8 mouse cellular contexts compared by ENCODE assay signal in genomic region chr19:53704895-53705823, GRCm38 (mm10). TPM values are rescaled to one million over a fixed set of nuclear protein-coding genes. Genes with fewer than 3 reads are reported as not detected.
DNase-seq lines count a peak whose midpoint lies in the region; ATAC-seq and TF ChIP-seq lines count a peak whose summit lies in the region.

No protein-coding gene starts in this region.

- peaks cover 3% of the 10 kb centered on the region; the same call in 1 of the 2 replicates for H3K9me3 ChIP-seq in forebrain, embryonic 10.5 days
- H3K9me3 ChIP-seq in hindbrain, embryonic 13.5 days = no peaks in the 10 kb centered on the region

- H3K4me1 ChIP-seq in forebrain, embryonic 10.5 days = peaks cover 15% of the 10 kb centered on the region
- H3K4me1 ChIP-seq in hindbrain, embryonic 13.5 days (replicated peaks) = peaks cover 7% of the 10 kb centered on the region
- H3K4me1 ChIP-seq in lung, adult 2 months (ENCODE audit: control insufficient read depth, insufficient read depth, low read length) = no peaks in the 10 kb centered on the region; the same call in 1 of the 2 replicates
- no peaks in the 10 kb centered on the region for H3K4me1 ChIP-seq in olfactory bulb, adult 2 months (ENCODE audit: control insufficient read depth, insufficient read depth, low read length)

- DNase-seq in CD4-positive helper T cell, adult 2 months (ENCODE audit: low read depth, low spot score) = peak; percentile 10
- DNase-seq in brain, embryonic 14.5 days (ENCODE audit: low read depth) = peak; percentile 78
- peak; percentile 82 for DNase-seq in forebrain, embryonic 10.5 days (ENCODE audit: extremely low spot score, low spot score)
- peak; percentile 41 for DNase-seq in layer of hippocampus, adult 9-11 months
- peak; percentile 43 for DNase-seq in lung, adult 2 months
- DNase-seq in thymus, postnatal 0 days (ENCODE audit: low spot score) = peak; percentile 62

- TF ChIP-seq POLR2A in brain, embryonic 14.5 days (IDR thresholded peaks at IDR 0.05; ENCODE audit: borderline replicate concordance, extremely low read depth, insufficient read depth, insufficient read length, poor library complexity, severe bottlenecking) = no peak
- no peak for TF ChIP-seq POLR2A in lung, adult 2 months (IDR thresholded peaks at IDR 0.05; ENCODE audit: borderline replicate concordance, extremely low read depth, low read depth, low read length)
- TF ChIP-seq POLR2A in olfactory bulb, adult 2 months (IDR thresholded peaks at IDR 0.05; ENCODE audit: insufficient read depth, low read depth, low read length) = no peak

- 4% methylated on average over 26 of the region's 29 CpGs for WGBS in forebrain, embryonic 10.5 days
- WGBS in hindbrain, embryonic 13.5 days = 3% methylated on average over 27 of the region's 29 CpGs
- WGBS in lung, adult 2 months = 8% methylated on average over 29 of the region's 29 CpGs
- 3% methylated on average over 29 of the region's 29 CpGs for WGBS in olfactory bulb, adult 2 months

- peak; percentile 85 for TF ChIP-seq CTCF in brain, embryonic 14.5 days (IDR thresholded peaks at IDR 0.05; ENCODE audit: borderline replicate concordance, extremely low read depth, insufficient read depth, insufficient read length)
- TF ChIP-seq CTCF in lung, adult 2 months (IDR thresholded peaks at IDR 0.05; ENCODE audit: insufficient read depth, low read length) = peak; percentile 75
- TF ChIP-seq CTCF in olfactory bulb, adult 2 months (IDR thresholded peaks at IDR 0.05; ENCODE audit: insufficient read depth, low read depth, low read length) = peak; percentile 78

- ATAC-seq in hindbrain, embryonic 13.5 days (ENCODE audit: low FRiP score) = peak; percentile 82; the same call in 1 of the 2 replicates

- no peaks in the 10 kb centered on the region for H3K36me3 ChIP-seq in forebrain, embryonic 10.5 days (replicated peaks)
- H3K36me3 ChIP-seq in hindbrain, embryonic 13.5 days = no peaks in the 10 kb centered on the region

- H3K27me3 ChIP-seq in forebrain, embryonic 10.5 days (ENCODE audit: poor library complexity, severe bottlenecking) = 0 out of 2 replicates have a peak, but pooled peaks cover 14% of the 10 kb centered on the region
- H3K27me3 ChIP-seq in hindbrain, embryonic 13.5 days = no peaks in the 10 kb centered on the region

- H3K4me3 ChIP-seq in forebrain, embryonic 10.5 days = peak overlapping the region; percentile 54
- peak overlapping the region; percentile 48 for H3K4me3 ChIP-seq in hindbrain, embryonic 13.5 days
- no peak overlapping the region for H3K4me3 ChIP-seq in lung, adult 2 months (replicated peaks; ENCODE audit: extremely low read depth, low read depth, low read length)
- peak overlapping the region; percentile 48 for H3K4me3 ChIP-seq in olfactory bulb, adult 2 months (ENCODE audit: insufficient read depth, low read depth, low read length)

- peak overlapping the region; percentile 72 for H3K4me2 ChIP-seq in hindbrain, embryonic 13.5 days

- H3K27ac ChIP-seq in forebrain, embryonic 10.5 days = peak overlapping the region; percentile 86
- no peak overlapping the region for H3K27ac ChIP-seq in hindbrain, embryonic 13.5 days
- no peak overlapping the region for H3K27ac ChIP-seq in olfactory bulb, adult 2 months (ENCODE audit: insufficient read depth, low read depth, low read length)

- peak overlapping the region; percentile 72 for H3K9ac ChIP-seq in hindbrain, embryonic 13.5 days

RNA-seq across cellular contexts. Expression of gene Rbm20, which starts 28.1 kb away (rescaled TPM):
- 1.5 and 3.8 TPM in 2 replicates for polyA plus RNA-seq in brain, embryonic 14.5 days (2012; rRNA removed)
- polyA plus RNA-seq in forebrain, embryonic 10.5 days (2016; fragmentation: Nextera tagmentation; extraction: Ambion mirVana) = 0.97 and 1.6 TPM in 2 replicates
- polyA plus RNA-seq in hindbrain, embryonic 13.5 days (2015; fragmentation: Nextera tagmentation; extraction: Ambion mirVana) = 0.51 and 0.70 TPM in 2 replicates
- polyA plus RNA-seq in lung, adult 2 months (2012; rRNA removed) = 2.5 and 3.8 TPM in 2 replicates
- not detected in 2 replicates for polyA plus RNA-seq in olfactory bulb, adult 2 months (2012; ENCODE audit: insufficient read depth, insufficient read length, low replicate concordance, missing spikeins)
- 1.7 and 1.8 TPM in 2 replicates for polyA plus RNA-seq in thymus, postnatal 0 days (2015; fragmentation: Nextera tagmentation; extraction: Ambion mirVana)

Comparison
In these comparisons a context has a peak if more than half of its experiments do, and no peak if none do; other contexts are left out.
1. DNase-seq: peak in every context shown above with its lines; median percentile 82 in forebrain, embryonic 10.5 days; 78 in brain, embryonic 14.5 days; 62 in thymus, postnatal 0 days; 43 in lung, adult 2 months; 41 in layer of hippocampus, adult 9-11 months; 10 in CD4-positive helper T cell, adult 2 months.